Mouse (Mus musculus): ENCODE measurements around the gene Rnf213. TPM values are rescaled to one million over a fixed set of nuclear protein-coding genes. Genes with fewer than 3 reads are reported as not detected.

Gene Rnf213
- polyA plus RNA-seq, 1 experiment = 52.5 TPM

DNA sequence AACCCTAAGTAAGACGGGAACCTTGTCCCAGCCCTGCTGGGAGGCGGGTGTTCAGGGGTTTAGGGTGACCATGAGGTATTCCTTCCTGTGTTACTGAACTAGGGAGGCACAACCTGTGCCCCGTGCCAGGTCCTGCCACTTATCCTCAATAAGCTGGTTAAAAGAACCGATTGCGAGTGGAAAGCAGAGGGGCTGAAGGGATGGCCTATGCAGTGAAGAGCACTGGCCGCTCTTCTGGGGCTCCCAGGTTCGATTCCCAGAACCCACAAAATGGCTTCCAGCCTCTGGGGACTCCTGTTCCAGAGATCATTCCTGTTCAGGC is 544 bp downstream of the Rnf213 start:
- 5% methylated on average over 7 of the region's 7 CpGs for WGBS
- H3K4me1 ChIP-seq (replicated peaks; ENCODE audit: control insufficient read depth, insufficient read depth, low read length) = peaks cover 53% of the 10 kb centered on the region
- no peak for TF ChIP-seq POLR2A (IDR thresholded peaks at IDR 0.05; ENCODE audit: control insufficient read depth, extremely low read depth, insufficient read depth, low read length, poor library complexity)
- no peak for TF ChIP-seq CTCF (IDR thresholded peaks at IDR 0.05; ENCODE audit: borderline replicate concordance, control insufficient read depth, extremely low read depth, insufficient read depth, low read length, poor library complexity)
- H3K4me3 ChIP-seq (ENCODE audit: control insufficient read depth, insufficient read depth, low read length) = peak overlapping the region; percentile 97
- no peak for DNase-seq
- H3K27me3 ChIP-seq (ENCODE audit: control insufficient read depth, insufficient read depth, low read length) = no peaks in the 10 kb centered on the region; the same call in 1 of the 2 replicates
- H3K36me3 ChIP-seq (ENCODE audit: control insufficient read depth, insufficient read depth, low read length) = no peaks in the 10 kb centered on the region
- peak overlapping the region; percentile 53; the same call in 1 of the 2 replicates for H3K27ac ChIP-seq (ENCODE audit: control insufficient read depth, insufficient read depth, low read length)

DNA sequence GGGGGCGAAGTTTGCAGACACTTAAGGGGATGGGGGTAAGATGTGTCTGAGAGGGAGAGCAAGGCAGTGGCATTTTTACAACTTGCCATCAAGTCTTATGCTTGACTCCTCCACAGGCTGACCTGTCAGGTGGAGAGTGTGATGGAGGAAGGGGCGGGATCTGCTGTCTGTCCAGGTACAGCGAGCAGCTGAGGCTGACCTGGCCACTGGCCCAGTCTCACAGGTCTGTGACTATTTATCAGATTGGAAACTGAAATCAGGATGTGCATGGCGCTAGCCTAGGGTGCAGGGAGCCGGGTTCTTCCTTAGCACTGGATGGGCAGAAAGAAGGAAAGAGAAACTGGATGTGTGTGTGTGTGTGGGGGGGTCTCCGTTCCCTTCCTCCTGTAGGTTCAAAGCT is 1.3 kb downstream of the Rnf213 start:
- 67% methylated on average over 6 of the region's 6 CpGs for WGBS
- TF ChIP-seq POLR2A (IDR thresholded peaks at IDR 0.05; ENCODE audit: control insufficient read depth, extremely low read depth, insufficient read depth, low read length, poor library complexity) (no peak), CTCF (IDR thresholded peaks at IDR 0.05; ENCODE audit: borderline replicate concordance, control insufficient read depth, extremely low read depth, insufficient read depth, low read length, poor library complexity) (no peak)
- no peak for DNase-seq
- no peaks in the 10 kb centered on the region for H3K36me3 ChIP-seq (ENCODE audit: control insufficient read depth, insufficient read depth, low read length)
- peaks cover 53% of the 10 kb centered on the region for H3K4me1 ChIP-seq (replicated peaks; ENCODE audit: control insufficient read depth, insufficient read depth, low read length)
- H3K27ac ChIP-seq (ENCODE audit: control insufficient read depth, insufficient read depth, low read length) = no peak overlapping the region
- peak overlapping the region; percentile 1 for H3K4me3 ChIP-seq (ENCODE audit: control insufficient read depth, insufficient read depth, low read length)
- H3K27me3 ChIP-seq (ENCODE audit: control insufficient read depth, insufficient read depth, low read length) = no peaks in the 10 kb centered on the region; the same call in 1 of the 2 replicates

DNA sequence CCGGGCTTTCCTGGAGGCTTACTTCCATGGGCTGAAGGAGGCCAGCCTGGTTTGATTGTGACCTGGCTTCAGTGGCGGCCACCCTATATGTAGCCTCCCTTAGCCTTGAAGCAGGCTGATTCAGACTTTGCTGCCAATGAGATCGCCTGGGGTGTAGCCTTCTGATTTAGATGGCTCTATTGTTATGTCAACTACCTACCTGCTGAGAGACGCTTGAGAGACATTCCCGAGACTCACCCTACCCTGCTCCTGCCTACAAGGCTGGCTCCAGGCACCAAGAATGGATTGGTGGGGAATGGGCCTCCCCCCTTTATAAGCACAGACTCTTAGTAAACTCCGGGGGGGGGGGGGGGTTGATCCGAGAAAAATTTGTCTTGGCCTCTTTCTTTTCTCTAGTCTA is 2.5 kb downstream of the Rnf213 start:
- WGBS = 85% methylated on average over 7 of the region's 7 CpGs
- H3K4me3 ChIP-seq (ENCODE audit: control insufficient read depth, insufficient read depth, low read length) = no peak overlapping the region

DNA sequence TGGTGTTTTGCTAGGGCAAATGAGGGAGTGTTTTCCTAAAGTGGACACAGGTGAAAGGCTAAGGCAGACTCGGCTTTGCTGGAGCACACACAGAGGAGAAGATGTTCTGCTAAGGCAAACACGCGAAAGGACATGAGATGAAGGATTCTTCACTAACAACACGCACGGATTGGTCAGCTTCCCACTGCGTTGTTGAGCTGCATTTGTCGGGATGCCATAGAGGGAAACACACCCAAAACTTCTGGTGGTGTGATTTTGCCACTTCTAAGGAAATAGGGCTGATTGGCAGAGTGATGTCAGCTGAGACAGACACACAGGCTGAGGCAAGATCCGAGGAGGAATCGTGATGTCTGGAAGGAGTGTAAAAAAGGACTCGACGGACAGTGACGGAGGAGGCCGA is 3.0 kb downstream of the Rnf213 start:
- peaks cover 45% of the 10 kb centered on the region for H3K4me1 ChIP-seq (replicated peaks; ENCODE audit: control insufficient read depth, insufficient read depth, low read length)
- H3K27me3 ChIP-seq (ENCODE audit: control insufficient read depth, insufficient read depth, low read length) = no peaks in the 10 kb centered on the region
- WGBS = 82% methylated on average over 13 of the region's 13 CpGs
- TF ChIP-seq POLR2A (IDR thresholded peaks at IDR 0.05; ENCODE audit: control insufficient read depth, extremely low read depth, insufficient read depth, low read length, poor library complexity) (no peak), CTCF (IDR thresholded peaks at IDR 0.05; ENCODE audit: borderline replicate concordance, control insufficient read depth, extremely low read depth, insufficient read depth, low read length, poor library complexity) (no peak)
- no peak overlapping the region for H3K4me3 ChIP-seq (ENCODE audit: control insufficient read depth, insufficient read depth, low read length)
- no peak for DNase-seq
- H3K36me3 ChIP-seq (ENCODE audit: control insufficient read depth, insufficient read depth, low read length) = no peaks in the 10 kb centered on the region
- H3K27ac ChIP-seq (ENCODE audit: control insufficient read depth, insufficient read depth, low read length) = no peak overlapping the region

More for the DNA sequence above, 2.5 kb downstream of the Rnf213 start:
- Histone ChIP-seq H3K27me3 (ENCODE audit: control insufficient read depth, insufficient read depth, low read length) (no peaks in the 10 kb centered on the region), H3K36me3 (ENCODE audit: control insufficient read depth, insufficient read depth, low read length) (no peaks in the 10 kb centered on the region), H3K27ac (ENCODE audit: control insufficient read depth, insufficient read depth, low read length) (no peak overlapping the region), H3K4me1 (replicated peaks; ENCODE audit: control insufficient read depth, insufficient read depth, low read length) (peaks cover 47% of the 10 kb centered on the region)
- TF ChIP-seq POLR2A (IDR thresholded peaks at IDR 0.05; ENCODE audit: control insufficient read depth, extremely low read depth, insufficient read depth, low read length, poor library complexity) (no peak), CTCF (IDR thresholded peaks at IDR 0.05; ENCODE audit: borderline replicate concordance, control insufficient read depth, extremely low read depth, insufficient read depth, low read length, poor library complexity) (no peak)
- DNase-seq = no peak

DNA sequence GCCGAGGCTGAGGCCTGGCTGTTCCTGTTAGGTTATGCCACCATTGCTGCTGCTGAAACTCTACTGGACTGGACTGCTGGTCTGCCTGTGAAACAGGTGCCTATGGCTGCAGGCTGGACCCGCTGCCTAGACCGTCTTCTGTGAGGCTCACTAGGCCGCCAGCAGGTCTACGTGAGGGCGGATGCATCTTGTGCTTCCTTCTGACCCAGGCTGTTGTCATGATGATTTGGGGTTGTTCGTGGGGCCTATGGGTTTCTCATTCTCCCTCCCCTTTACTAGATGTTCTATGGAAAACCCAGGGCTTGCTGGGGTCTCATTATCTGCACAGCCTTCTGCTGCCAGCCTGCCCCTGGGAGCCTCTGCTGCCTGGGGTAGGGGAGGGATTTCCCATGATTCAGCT is 3.6 kb downstream of the Rnf213 start:
- Histone ChIP-seq H3K4me3 (ENCODE audit: control insufficient read depth, insufficient read depth, low read length) (no peak overlapping the region), H3K4me1 (replicated peaks; ENCODE audit: control insufficient read depth, insufficient read depth, low read length) (peaks cover 40% of the 10 kb centered on the region), H3K27me3 (ENCODE audit: control insufficient read depth, insufficient read depth, low read length) (no peaks in the 10 kb centered on the region), H3K36me3 (ENCODE audit: control insufficient read depth, insufficient read depth, low read length) (no peaks in the 10 kb centered on the region), H3K27ac (ENCODE audit: control insufficient read depth, insufficient read depth, low read length) (no peak overlapping the region)
- TF ChIP-seq CTCF (IDR thresholded peaks at IDR 0.05; ENCODE audit: borderline replicate concordance, control insufficient read depth, extremely low read depth, insufficient read depth, low read length, poor library complexity) (no peak), POLR2A (IDR thresholded peaks at IDR 0.05; ENCODE audit: control insufficient read depth, extremely low read depth, insufficient read depth, low read length, poor library complexity) (no peak)
- WGBS = 92% methylated on average over 7 of the region's 7 CpGs
- no peak for DNase-seq

DNA sequence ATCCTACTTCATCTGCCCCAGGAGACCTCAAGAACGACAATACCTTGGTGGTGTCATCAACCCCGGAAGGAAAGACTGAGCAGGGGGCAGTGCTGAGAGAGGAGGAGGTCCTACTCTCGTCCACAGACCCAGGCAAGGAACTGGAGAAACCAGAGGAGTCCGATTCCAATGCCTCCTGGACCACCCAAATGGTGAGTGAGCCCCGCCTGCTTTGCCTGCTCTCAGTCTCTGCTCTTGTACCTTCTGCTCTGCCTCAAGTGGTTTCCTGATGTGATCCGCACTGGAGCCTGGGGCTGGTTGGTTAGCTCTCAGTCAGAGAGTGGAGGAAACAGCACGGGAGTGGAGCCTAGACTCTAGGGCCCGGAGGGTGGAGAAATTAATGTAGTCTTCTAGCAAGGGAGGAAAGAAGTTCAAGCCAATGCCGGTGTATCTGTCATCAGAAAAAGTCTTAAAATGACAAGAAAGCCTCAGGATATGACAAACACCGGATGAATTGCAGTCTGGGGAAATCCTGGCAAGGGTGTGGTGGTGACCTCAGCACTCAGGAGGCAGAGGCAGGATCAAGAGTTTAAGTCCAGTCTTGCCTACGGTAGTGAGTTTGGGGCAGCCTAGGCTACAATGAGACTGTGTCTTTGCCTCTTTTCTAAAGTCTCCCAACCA is 9.7 kb downstream of the Rnf213 start:
- 95% methylated on average over 11 of the region's 11 CpGs for WGBS
- no peak overlapping the region for H3K27ac ChIP-seq (ENCODE audit: control insufficient read depth, insufficient read depth, low read length)
- TF ChIP-seq POLR2A (IDR thresholded peaks at IDR 0.05; ENCODE audit: control insufficient read depth, extremely low read depth, insufficient read depth, low read length, poor library complexity) (no peak), CTCF (IDR thresholded peaks at IDR 0.05; ENCODE audit: borderline replicate concordance, control insufficient read depth, extremely low read depth, insufficient read depth, low read length, poor library complexity) (no peak)
- no peaks in the 10 kb centered on the region for H3K27me3 ChIP-seq (ENCODE audit: control insufficient read depth, insufficient read depth, low read length)
- no peak for DNase-seq
- H3K4me3 ChIP-seq (ENCODE audit: control insufficient read depth, insufficient read depth, low read length) = no peak overlapping the region
- no peaks in the 10 kb centered on the region for H3K4me1 ChIP-seq (replicated peaks; ENCODE audit: control insufficient read depth, insufficient read depth, low read length)
- H3K36me3 ChIP-seq (ENCODE audit: control insufficient read depth, insufficient read depth, low read length) = no peaks in the 10 kb centered on the region; the same call in 1 of the 2 replicates

DNA sequence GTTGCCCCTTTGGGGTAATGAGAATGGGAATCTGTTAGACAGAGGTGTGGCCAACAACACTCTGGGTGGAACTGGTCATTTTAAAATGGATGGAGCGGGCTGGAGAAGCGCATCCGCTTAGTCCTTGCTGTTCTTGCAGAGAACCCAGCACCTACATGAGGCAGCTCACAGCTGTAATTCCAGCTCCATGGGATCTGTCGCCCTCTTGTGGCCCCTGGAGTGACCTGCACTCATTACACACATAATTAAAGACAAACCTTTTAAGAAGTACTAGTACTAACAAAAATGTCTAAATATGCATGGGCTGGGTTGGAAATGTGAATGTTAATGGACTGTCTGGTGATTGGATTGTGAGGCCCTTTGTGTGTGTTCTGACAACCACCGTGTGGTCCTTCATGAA is 11.7 kb downstream of the Rnf213 start:
- peak; percentile 67 for DNase-seq
- H3K36me3 ChIP-seq (ENCODE audit: control insufficient read depth, insufficient read depth, low read length) = peaks cover 9% of the 10 kb centered on the region
- WGBS = 76% methylated on average over 5 of the region's 5 CpGs

More for the DNA sequence above, 11.7 kb downstream of the Rnf213 start:
- Histone ChIP-seq H3K4me3 (ENCODE audit: control insufficient read depth, insufficient read depth, low read length) (no peak overlapping the region), H3K27me3 (ENCODE audit: control insufficient read depth, insufficient read depth, low read length) (no peaks in the 10 kb centered on the region), H3K27ac (ENCODE audit: control insufficient read depth, insufficient read depth, low read length) (no peak overlapping the region), H3K4me1 (replicated peaks; ENCODE audit: control insufficient read depth, insufficient read depth, low read length) (no peaks in the 10 kb centered on the region)
- TF ChIP-seq CTCF (IDR thresholded peaks at IDR 0.05; ENCODE audit: borderline replicate concordance, control insufficient read depth, extremely low read depth, insufficient read depth, low read length, poor library complexity) (peak; percentile 71; the same call in 1 of the 2 replicates), POLR2A (IDR thresholded peaks at IDR 0.05; ENCODE audit: control insufficient read depth, extremely low read depth, insufficient read depth, low read length, poor library complexity) (no peak)

Measured in thymus, adult 2 months (tissue).